Mouse (Mus musculus) bone marrow macrophage, adult 2 months (primary cell): ENCODE data around the gene Ms4a4b.

Source experiments
- CTCF ChIP-seq: IDR thresholded peaks from 2 replicates; pipeline ENCODE4 v1.5.1; 2012; ENCODE audit warnings: low read depth, mild to moderate bottlenecking, low read length, moderate library complexity
- POLR2A ChIP-seq: IDR thresholded peaks from 2 replicates; pipeline ENCODE4 v1.6.1; 2012; ENCODE audit warnings: mild to moderate bottlenecking, low read depth, low read length, borderline replicate concordance

DNA sequence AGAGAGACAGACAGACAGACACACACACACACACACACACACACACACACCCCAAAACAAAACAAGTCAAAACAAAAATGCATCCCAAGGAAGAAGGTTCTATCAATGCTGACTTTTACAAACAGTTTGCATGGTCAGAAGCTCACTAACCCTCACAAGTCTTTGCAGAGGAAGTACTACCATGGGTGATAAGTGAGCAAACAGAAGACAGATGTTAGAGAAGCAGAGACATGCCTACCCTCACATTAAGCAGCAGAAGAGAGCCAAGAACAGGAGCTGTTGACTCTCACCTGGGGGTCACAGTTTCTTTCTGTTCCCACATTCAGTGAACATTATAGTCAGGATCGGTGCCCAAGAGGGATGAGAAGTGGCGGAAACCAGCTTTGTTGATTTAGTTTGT, 36.4 kb downstream of the Ms4a4b start:
- TF ChIP-seq CTCF (no peak), POLR2A (no peak)
